Mouse (Mus musculus): ENCODE data around the gene Golga7b. TPM values are rescaled to one million over a fixed set of nuclear protein-coding genes. Genes with fewer than 3 reads are reported as not detected.
A peak's percentile ranks its signal among the peaks of the same experiment; 100 is the strongest.

The Golga7b gene
- polyA plus RNA-seq, 1 experiment from 2014 or later = 0.06 TPM

DNA sequence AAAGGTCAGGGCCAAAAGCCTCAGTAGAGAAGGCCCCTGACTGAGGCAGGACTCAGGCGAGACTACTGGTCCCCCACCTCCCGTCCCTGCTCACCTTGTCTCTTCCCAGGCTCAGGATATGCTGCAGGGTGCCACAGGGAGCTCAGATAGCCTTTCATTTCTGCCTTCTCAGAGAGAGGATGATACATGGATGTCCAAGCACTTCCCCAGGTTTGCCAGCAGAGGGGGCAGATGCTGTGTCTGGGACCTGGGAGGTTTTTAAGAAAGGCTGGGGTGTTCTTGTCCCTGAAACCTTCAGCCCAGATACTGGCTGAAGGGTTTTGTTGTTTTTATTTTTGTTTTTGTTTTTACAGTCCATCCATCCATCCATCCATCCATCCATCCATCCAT is 30.0 kb upstream of the Golga7b start:
- Histone ChIP-seq H3K4me2 (no peak overlapping the region), H3K9ac (no peak overlapping the region), H3K36me3 (no peaks in the 10 kb centered on the region), H3K4me1 (replicated peaks) (no peaks in the 10 kb centered on the region), H3K9me3 (replicated peaks) (no peaks in the 10 kb centered on the region), H3K27ac (no peak overlapping the region), H3K4me3 (replicated peaks) (no peak overlapping the region), H3K27me3 (no peaks in the 10 kb centered on the region)
- ATAC-seq (ENCODE audit: low read depth) = no peak
- 0% methylated on average over 2 of the region's 2 CpGs for WGBS (ENCODE audit: insufficient replicate concordance)
- no peak for DNase-seq

DNA sequence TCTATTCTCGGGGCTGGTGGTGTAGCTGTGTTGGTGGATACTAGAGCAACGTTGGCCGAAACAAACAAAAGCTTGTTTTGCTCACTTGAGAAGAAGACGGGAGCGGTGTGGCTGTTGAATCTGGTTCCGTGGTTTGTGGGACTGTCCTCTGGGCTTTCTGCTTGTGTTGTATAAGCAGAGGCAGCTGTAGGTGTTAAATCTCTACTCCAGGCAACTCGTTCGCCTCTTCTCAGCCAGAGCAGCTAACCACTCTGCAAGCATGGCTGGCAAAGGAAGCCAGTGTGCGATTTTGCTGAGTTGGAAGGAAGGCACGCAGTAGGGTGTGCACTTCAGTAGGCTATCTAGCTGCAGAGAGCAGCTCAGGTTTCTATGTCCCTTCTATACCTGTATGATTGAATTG is 20.9 kb upstream of the Golga7b start:
- no peaks in the 10 kb centered on the region for H3K36me3 ChIP-seq
- no peaks in the 10 kb centered on the region for H3K9me3 ChIP-seq (replicated peaks)
- H3K27me3 ChIP-seq = 0 out of 2 replicates have a peak, but pooled peaks cover 11% of the 10 kb centered on the region
- H3K4me2 ChIP-seq = no peak overlapping the region
- WGBS (ENCODE audit: insufficient replicate concordance) = 55% methylated on average over 10 of the region's 10 CpGs
- no peak for DNase-seq
- no peak overlapping the region for H3K4me3 ChIP-seq (replicated peaks)
- peaks cover 22% of the 10 kb centered on the region for H3K4me1 ChIP-seq (replicated peaks)
- no peak overlapping the region for H3K27ac ChIP-seq
- no peak for ATAC-seq (ENCODE audit: low read depth)
- H3K9ac ChIP-seq = no peak overlapping the region

DNA sequence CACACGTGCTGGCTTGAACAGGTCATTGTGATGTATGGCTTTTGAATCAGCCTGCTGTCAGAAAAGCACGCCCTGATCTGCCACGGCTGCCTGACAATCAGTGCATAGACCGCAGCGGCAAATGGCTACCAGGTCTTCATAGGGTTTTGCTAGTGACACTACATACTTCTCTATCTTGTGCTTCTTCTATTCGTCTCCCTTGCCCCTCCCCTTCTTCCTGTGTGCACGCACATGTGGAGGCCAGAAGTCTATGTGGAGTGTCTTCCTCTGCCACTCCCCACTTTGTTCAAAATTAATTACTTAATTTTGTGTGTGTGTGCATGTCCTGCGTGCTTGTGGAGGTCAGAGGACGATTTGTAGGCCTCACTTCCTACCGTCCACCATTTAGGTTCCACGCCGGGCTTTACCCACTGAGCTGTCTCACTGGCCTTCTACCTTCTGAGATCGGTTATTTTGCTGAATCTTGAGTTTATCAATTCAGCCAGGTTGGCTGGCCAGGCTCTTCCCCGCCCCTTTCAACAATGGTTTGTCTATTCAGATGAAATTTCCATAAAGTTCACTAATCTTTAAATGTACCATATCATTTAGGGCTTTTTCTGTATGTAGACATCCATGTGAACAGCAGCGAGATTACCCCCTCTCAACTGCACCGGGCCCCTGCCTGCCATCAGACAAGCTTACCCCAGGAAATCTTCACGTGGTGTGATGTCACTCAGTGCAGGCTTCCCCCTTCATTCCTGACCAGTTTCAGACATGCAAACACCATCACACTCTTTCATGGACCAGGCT is 17.7 kb upstream of the Golga7b start:
- 54% methylated on average over 17 of the region's 17 CpGs for WGBS (ENCODE audit: insufficient replicate concordance)
- 0 out of 2 replicates have a peak, but pooled peaks cover 8% of the 10 kb centered on the region for H3K27me3 ChIP-seq
- no peaks in the 10 kb centered on the region for H3K9me3 ChIP-seq (replicated peaks)
- H3K27ac ChIP-seq = no peak overlapping the region
- H3K9ac ChIP-seq = no peak overlapping the region
- no peak for DNase-seq
- H3K4me1 ChIP-seq (replicated peaks) = peaks cover 22% of the 10 kb centered on the region
- H3K4me3 ChIP-seq (replicated peaks) = peak overlapping the region; percentile 25
- peak overlapping the region; percentile 53 for H3K4me2 ChIP-seq
- H3K36me3 ChIP-seq = no peaks in the 10 kb centered on the region
- ATAC-seq (ENCODE audit: low read depth) = no peak

DNA sequence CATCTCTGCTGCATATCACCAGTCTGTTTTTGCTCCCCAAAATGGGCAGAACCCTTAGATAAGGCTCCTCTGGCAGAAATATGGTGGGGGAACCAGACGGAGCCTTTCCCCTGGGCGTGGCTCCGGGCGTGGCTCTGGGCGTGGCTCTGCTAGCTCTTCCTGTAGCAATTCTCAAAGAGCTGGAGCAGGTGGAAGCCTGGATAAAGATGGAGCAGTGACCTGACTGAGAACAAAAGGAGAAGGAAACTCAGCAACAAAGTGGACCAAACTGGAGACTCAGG is 17.1 kb upstream of the Golga7b start:
- Histone ChIP-seq H3K4me1 (replicated peaks) (peaks cover 22% of the 10 kb centered on the region), H3K9me3 (replicated peaks) (no peaks in the 10 kb centered on the region), H3K27ac (no peak overlapping the region), H3K4me2 (peak overlapping the region; percentile 53), H3K9ac (no peak overlapping the region), H3K4me3 (replicated peaks) (peak overlapping the region; percentile 25), H3K27me3 (0 out of 2 replicates have a peak, but pooled peaks cover 7% of the 10 kb centered on the region), H3K36me3 (no peaks in the 10 kb centered on the region)
- peak; percentile 79 for ATAC-seq (ENCODE audit: low read depth)
- 17% methylated on average over 5 of the region's 5 CpGs for WGBS (ENCODE audit: insufficient replicate concordance)
- DNase-seq = peak; percentile 56

DNA sequence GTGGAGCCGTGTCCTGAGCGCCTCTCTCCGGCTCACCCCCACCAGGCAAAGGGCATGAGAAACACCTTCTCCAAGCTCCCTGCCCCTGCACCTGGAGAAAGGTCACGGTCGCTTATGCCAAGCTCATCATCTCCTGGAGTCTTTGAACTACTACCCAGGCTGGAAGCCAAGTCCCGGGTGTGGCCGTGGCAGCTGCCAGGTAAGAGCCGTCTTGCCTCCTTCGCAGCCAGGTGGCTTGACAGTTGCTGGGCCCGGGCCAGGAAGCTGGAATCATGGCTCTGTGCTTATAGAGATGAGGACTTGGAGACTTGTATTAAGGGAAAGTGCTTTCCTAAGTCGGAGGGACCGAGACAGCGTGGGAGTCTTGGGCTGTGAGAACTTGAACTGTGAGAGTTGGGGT is 16.4 kb upstream of the Golga7b start:
- Histone ChIP-seq H3K9me3 (replicated peaks) (no peaks in the 10 kb centered on the region), H3K27ac (no peak overlapping the region), H3K36me3 (no peaks in the 10 kb centered on the region), H3K9ac (no peak overlapping the region), H3K4me1 (replicated peaks) (peaks cover 22% of the 10 kb centered on the region), H3K4me3 (replicated peaks) (no peak overlapping the region), H3K4me2 (no peak overlapping the region), H3K27me3 (0 out of 2 replicates have a peak, but pooled peaks cover 3% of the 10 kb centered on the region)
- no peak for ATAC-seq (ENCODE audit: low read depth)
- 83% methylated on average over 13 of the region's 13 CpGs for WGBS (ENCODE audit: insufficient replicate concordance)
- DNase-seq = no peak

DNA sequence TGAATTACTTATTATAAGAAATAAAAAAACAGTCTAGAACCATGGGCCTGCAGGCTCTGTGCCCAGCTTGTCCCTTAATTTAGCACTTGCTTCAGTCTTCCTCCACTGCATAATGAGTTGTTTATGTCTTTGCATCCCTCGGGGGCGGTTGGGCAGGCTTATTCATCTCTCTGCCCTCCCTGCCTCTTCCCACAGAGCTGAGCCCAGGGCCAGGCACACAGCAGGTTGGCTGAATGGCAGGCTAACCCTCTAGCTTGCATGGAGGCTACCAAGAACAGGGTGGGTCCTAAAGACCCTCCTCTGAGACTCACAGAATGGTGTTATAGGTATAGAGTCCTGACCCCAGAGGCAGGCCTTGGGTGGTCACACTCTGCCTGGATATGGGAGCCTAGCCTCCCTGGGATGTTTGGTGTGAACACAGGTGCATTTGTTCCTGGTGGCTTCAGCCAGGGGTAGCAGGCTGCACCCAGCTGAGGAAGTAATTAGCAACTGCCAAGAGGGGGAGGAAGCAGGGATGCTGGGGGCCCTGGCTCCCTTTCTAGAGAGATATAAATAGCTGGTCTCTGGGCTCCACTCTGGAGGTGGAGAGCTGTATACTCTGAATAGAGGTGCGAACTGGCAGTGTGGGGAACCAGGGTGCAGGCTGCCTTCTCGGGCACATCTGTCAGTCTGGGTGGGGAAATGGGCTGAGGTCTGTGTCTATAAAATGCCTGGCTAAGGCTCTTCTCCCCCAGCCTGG is 9.6 kb upstream of the Golga7b start:
- DNase-seq (no peak), ATAC-seq (ENCODE audit: low read depth) (no peak)
- Histone ChIP-seq H3K4me1 (replicated peaks) (no peaks in the 10 kb centered on the region), H3K27me3 (no peaks in the 10 kb centered on the region), H3K9ac (no peak overlapping the region), H3K27ac (no peak overlapping the region), H3K4me2 (no peak overlapping the region), H3K9me3 (replicated peaks) (no peaks in the 10 kb centered on the region), H3K36me3 (no peaks in the 10 kb centered on the region), H3K4me3 (replicated peaks) (no peak overlapping the region)
- 22% methylated on average over 4 of the region's 4 CpGs for whole genome bisulfite sequencing (ENCODE audit: insufficient replicate concordance)

DNA sequence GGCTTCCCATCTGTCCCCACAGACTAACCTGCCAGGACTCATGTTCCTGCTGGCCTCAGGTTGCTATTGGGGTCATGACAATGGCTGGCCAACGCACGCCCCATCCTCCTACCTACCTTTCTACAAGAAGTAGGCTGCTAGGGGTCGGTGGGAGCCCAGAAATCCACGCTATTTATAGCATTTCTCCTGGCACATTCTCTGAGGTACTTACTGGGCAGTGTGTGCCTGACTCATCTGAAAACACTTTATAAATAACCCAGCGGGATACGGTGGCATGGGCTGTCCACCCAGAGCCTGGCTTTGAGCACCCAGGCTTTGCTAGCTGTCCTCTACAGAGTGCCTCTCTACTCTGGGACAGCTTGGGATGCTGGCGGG is 9.0 kb upstream of the Golga7b start:
- H3K9me3 ChIP-seq (replicated peaks) = no peaks in the 10 kb centered on the region
- H3K27me3 ChIP-seq = no peaks in the 10 kb centered on the region
- no peak overlapping the region for H3K27ac ChIP-seq
- H3K4me3 ChIP-seq (replicated peaks) = no peak overlapping the region
- no peak for ATAC-seq (ENCODE audit: low read depth)
- 48% methylated on average over 7 of the region's 7 CpGs for WGBS (ENCODE audit: insufficient replicate concordance)
- no peaks in the 10 kb centered on the region for H3K4me1 ChIP-seq (replicated peaks)
- H3K36me3 ChIP-seq = no peaks in the 10 kb centered on the region
- no peak overlapping the region for H3K9ac ChIP-seq
- DNase-seq = no peak
- H3K4me2 ChIP-seq = no peak overlapping the region

DNA sequence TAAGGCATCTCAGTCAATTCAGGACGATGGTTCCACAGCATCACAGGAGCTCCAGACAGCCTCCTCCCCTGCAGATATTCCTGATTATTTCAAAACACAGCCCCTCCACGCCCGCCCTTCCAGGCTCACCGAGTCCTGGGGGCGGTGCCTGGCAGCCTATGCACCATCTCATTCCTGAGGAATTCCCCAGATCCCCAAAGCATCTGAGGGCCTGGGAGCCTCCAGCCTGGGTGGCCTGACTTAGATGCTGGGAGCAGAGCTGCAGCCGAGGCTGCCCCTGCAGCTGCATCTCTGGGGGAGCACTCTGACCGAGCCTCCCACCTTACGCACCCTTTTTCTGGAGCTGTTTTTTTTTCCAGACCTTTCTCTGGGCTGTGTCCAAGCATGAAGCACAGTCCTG is 6.5 kb upstream of the Golga7b start:
- Histone ChIP-seq H3K9me3 (replicated peaks) (no peaks in the 10 kb centered on the region), H3K4me3 (replicated peaks) (no peak overlapping the region), H3K27ac (no peak overlapping the region), H3K36me3 (no peaks in the 10 kb centered on the region), H3K27me3 (no peaks in the 10 kb centered on the region), H3K9ac (no peak overlapping the region), H3K4me1 (replicated peaks) (no peaks in the 10 kb centered on the region), H3K4me2 (no peak overlapping the region)
- DNase-seq (no peak), ATAC-seq (ENCODE audit: low read depth) (no peak)
- 59% methylated on average over 8 of the region's 8 CpGs for WGBS (ENCODE audit: insufficient replicate concordance)

DNA sequence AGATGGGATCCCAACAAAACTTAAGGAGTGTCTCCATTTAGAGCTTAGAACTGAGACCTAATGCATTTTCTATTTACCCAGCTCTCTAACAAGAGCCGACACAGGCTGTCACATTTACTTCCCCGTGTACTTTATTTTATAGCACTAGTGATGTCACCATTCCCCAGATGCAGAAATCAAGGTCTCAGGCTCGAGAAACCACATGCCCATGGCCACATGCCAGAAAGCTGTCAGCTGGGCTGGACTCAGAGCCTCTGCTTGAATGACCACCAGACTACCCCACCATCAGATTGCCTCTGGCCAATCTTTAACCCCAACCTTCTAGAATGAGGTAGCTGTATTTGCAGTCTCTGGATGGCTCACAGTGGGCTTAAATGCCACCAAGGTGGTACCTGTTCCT is 4.0 kb upstream of the Golga7b start:
- H3K9ac ChIP-seq = no peak overlapping the region
- DNase-seq (no peak), ATAC-seq (ENCODE audit: low read depth) (no peak)
- no peak overlapping the region for H3K27ac ChIP-seq
- H3K27me3 ChIP-seq = peaks cover 4% of the 10 kb centered on the region; the same call in 1 of the 2 replicates
- no peak overlapping the region for H3K4me3 ChIP-seq (replicated peaks)
- no peak overlapping the region for H3K4me2 ChIP-seq
- no peaks in the 10 kb centered on the region for H3K4me1 ChIP-seq (replicated peaks)
- no peaks in the 10 kb centered on the region for H3K36me3 ChIP-seq
- H3K9me3 ChIP-seq (replicated peaks) = no peaks in the 10 kb centered on the region
- 38% methylated on average over 3 of the region's 3 CpGs for WGBS (ENCODE audit: insufficient replicate concordance)

DNA sequence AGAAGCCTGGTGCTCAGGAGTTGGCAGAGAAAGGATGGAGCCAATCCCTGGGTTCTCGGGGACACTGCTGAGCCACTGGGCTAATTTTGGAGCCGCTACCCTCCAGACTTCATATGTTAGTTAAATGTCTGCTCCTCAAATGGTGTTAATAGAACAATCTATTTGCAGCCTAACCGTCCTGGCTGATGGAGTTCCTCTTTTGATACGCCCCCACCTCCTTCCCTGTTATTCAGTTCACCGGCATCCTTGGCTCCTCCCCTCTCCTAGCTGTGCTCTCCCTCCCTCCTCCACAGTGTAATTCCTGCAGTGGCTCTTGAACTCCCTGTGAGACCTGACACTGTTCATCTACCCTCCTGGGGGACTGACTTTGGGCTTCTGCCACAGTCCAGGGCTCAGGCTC is 748 bp upstream of the Golga7b start:
- H3K27me3 ChIP-seq = peaks cover 4% of the 10 kb centered on the region; the same call in 1 of the 2 replicates
- no peak overlapping the region for H3K27ac ChIP-seq
- H3K9ac ChIP-seq = no peak overlapping the region
- no peak overlapping the region for H3K4me3 ChIP-seq (replicated peaks)
- DNase-seq (no peak), ATAC-seq (ENCODE audit: low read depth) (no peak)
- no peak overlapping the region for H3K4me2 ChIP-seq
- WGBS (ENCODE audit: insufficient replicate concordance) = 37% methylated on average over 5 of the region's 5 CpGs
- H3K4me1 ChIP-seq (replicated peaks) = no peaks in the 10 kb centered on the region
- H3K36me3 ChIP-seq = no peaks in the 10 kb centered on the region
- no peaks in the 10 kb centered on the region for H3K9me3 ChIP-seq (replicated peaks)

DNA sequence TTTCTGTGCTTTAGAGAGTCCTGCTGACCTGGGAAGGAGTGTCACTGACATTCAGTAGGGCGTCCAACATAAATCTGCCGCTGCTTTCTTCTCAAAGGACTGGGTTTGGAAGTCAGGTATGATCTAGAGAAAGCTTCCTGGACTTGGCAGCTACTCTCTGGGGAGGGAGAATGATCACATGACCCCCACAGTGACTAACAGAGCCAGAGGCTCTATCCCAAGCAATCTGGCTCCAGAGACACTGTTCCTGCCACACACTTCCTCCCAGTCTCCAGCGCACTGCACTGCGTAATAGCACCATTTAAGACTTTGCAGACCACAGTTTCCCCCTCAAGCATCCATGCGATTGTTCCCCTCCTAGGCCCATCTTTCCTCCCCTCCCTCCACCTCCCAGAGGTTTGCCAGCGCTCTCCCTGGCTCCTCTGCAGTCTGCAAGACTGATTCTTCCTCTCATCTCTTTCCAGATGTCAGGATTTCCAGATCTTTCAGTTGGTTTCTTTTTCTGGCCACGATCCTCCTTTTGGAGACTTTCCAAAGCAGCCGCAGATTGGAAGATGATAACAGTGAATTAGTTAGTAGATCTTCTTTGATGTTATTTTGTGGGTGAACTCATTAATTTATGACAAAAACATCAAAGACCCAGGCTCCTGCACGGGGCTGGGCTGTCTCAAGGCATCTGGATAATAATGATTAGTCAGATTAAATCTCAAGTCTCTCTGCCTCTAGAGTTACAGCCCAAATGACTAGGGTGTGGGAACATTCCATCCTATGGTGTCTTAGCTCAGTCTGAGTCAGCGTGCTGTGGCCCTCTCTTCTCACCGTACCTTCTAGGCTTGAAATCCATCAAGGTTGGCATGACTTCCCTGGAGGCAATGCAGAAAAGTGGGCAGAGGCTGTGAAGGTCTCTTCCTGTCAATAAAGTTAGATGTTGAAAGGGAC is 2.9 kb downstream of the Golga7b start:
- H3K4me2 ChIP-seq = no peak overlapping the region
- H3K36me3 ChIP-seq = no peaks in the 10 kb centered on the region
- H3K9me3 ChIP-seq (replicated peaks) = no peaks in the 10 kb centered on the region
- WGBS (ENCODE audit: insufficient replicate concordance) = 47% methylated on average over 11 of the region's 11 CpGs
- H3K27ac ChIP-seq = no peak overlapping the region
- no peak overlapping the region for H3K9ac ChIP-seq
- ATAC-seq (ENCODE audit: low read depth) (no peak), DNase-seq (no peak)
- H3K4me1 ChIP-seq (replicated peaks) = no peaks in the 10 kb centered on the region; the same call in 1 of the 2 replicates
- H3K27me3 ChIP-seq = peaks cover 25% of the 10 kb centered on the region
- no peak overlapping the region for H3K4me3 ChIP-seq (replicated peaks)
